ENCODE assay signal across 31 mouse cellular contexts in the genomic region with DNA sequence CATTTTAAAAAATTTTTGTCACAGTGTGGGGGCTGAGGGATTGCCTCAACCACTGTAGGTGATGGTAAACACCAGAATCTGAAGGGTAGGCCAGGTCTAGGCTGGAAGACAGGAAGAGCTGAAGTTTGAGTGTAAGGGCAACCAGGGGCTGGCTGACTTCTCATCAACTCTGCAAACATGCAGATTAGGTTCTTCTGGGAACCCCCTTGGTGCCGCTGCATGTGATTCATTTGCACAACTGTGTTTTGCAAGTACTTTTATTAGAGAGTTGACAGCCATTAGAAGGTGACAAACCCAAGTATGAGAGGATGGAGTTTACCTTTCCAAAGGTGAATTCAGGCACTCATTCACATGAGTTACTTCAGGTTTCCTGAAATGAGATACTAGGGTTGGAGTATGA.
DNase-seq lines count a peak whose midpoint lies in the region; ATAC-seq lines count a peak whose summit lies in the region.
"Had no signal": no experiment of that assay in that cellular context is flagged by ENCODE, and none has a peak within 500 bp of the region (broad histone marks: within the 10 kb centered on the region; RNA-seq: fewer than 3 reads in every experiment).

No protein-coding gene starts in this region.

- 80% methylated on average over 1 of the region's 1 CpGs for WGBS in heart, embryonic 10.5 days

- H3K36me3 ChIP-seq in heart, embryonic 10.5 days, result peaks cover 10% of the 10 kb centered on the region; the same call in 1 of the 2 replicates
- H3K36me3 ChIP-seq: liver, embryonic 13.5 days; stomach, embryonic 15.5 days had no signal

- no peaks in the 10 kb centered on the region for H3K27me3 ChIP-seq in heart, embryonic 10.5 days (ENCODE audit: insufficient read depth, poor library complexity, severe bottlenecking)
- H3K27me3 ChIP-seq: embryonic facial prominence, embryonic 12.5 days; heart, embryonic 12.5 days; liver, embryonic 13.5 days; stomach, embryonic 15.5 days had no signal

- ATAC-seq in neutrophil, adult 5-6 weeks (ENCODE audit: extremely low read depth, insufficient number of reproducible peaks, low FRiP score, poor library complexity, severe bottlenecking), result peak; percentile 84; the same call in 1 of the 2 replicates
- ATAC-seq in megakaryocyte progenitor cell, adult 5-6 weeks (replicated peaks; ENCODE audit: poor library complexity), result no peak
- ATAC-seq: forebrain, embryonic 14.5 days had no signal

- H3K9me3 ChIP-seq in heart, embryonic 10.5 days, result no peaks in the 10 kb centered on the region
- H3K9me3 ChIP-seq: embryonic facial prominence, embryonic 12.5 days; heart, embryonic 12.5 days; liver, embryonic 13.5 days; stomach, embryonic 15.5 days had no signal

- H3K4me1 ChIP-seq in heart, embryonic 10.5 days, result no peaks in the 10 kb centered on the region
- H3K4me1 ChIP-seq: embryonic facial prominence, embryonic 12.5 days; heart, embryonic 12.5 days; liver, embryonic 13.5 days; stomach, embryonic 15.5 days had no signal

- peak; percentile 33 for DNase-seq in thymus, postnatal 4 days
- no peak for DNase-seq in thymus, postnatal 0 days (ENCODE audit: low spot score)
- DNase-seq in R1 (ENCODE audit: low read depth, low spot score), result peak; percentile 2
- DNase-seq in heart, embryonic 10.5 days (ENCODE audit: low spot score), result no peak
- no peak for DNase-seq in yolk sac, embryonic 10.5 days (ENCODE audit: low spot score)
- DNase-seq: adrenal gland, adult 8-10 months; cerebellum, adult 9-10 months; embryo, embryonic 11 days; gastrocnemius, postnatal 36 days; heart, adult 18-20 months; heart, postnatal 4 days; kidney, adult 8-10 months; kidney, postnatal 4 days; layer of hippocampus, postnatal 36 days; left cerebral cortex, postnatal 4 days; liver, embryonic 13.5 days; lung, adult 18-20 months; lung, postnatal 10 days; midbrain, embryonic 14.5 days; retina, postnatal 1 day; right cerebral cortex, postnatal 14 days; thymus, postnatal 25 days had no signal

- no peak overlapping the region for H3K4me3 ChIP-seq in heart, embryonic 10.5 days
- H3K4me3 ChIP-seq: embryonic facial prominence, embryonic 12.5 days; heart, embryonic 12.5 days; liver, embryonic 13.5 days; stomach, embryonic 15.5 days had no signal

- H3K27ac ChIP-seq in heart, embryonic 10.5 days, result no peak overlapping the region
- H3K27ac ChIP-seq: embryonic facial prominence, embryonic 12.5 days; hindbrain, embryonic 14.5 days; kidney, postnatal 0 days; liver, embryonic 13.5 days; macrophage; stomach, embryonic 15.5 days had no signal

Comparison
In these comparisons a context has a peak if more than half of its experiments do, and no peak if none do; other contexts are left out.
1. DNase-seq: peak in thymus, postnatal 4 days (single experiment) and R1 (single experiment); none in thymus, postnatal 0 days (single experiment), heart, embryonic 10.5 days (single experiment) and yolk sac, embryonic 10.5 days (single experiment).